Mouse (Mus musculus) limb, embryonic 11.5 days (tissue): ENCODE measurements around the gene Aqp2. TPM values are rescaled to one million over a fixed set of nuclear protein-coding genes. Genes with fewer than 3 reads are reported as not detected.
A peak's percentile ranks its signal among the peaks of the same experiment; 100 is the strongest.

Experiments
- ATAC-seq: fragments of 200-750 bp; cut with Nextera tagmentation; 2 replicates; pipeline ENCODE4 v1.8.0; 2017; ENCODE audit warnings: low read depth; ENCODE audit not compliant: insufficient number of reproducible peaks, low FRiP score, low TSS enrichment
- DNase-seq: peaks from one replicate; pipeline ENCODE4 v3.0.0-alpha.2; 2015; ENCODE audit warnings: low spot score
- H3K27ac ChIP-seq: fragments of 300-500 bp; sonication (generic); replicated peaks from 2 replicates; pipeline ENCODE4 v1.5.1; 2014; ENCODE audit warnings: low read depth, mild to moderate bottlenecking, low read length
- H3K27me3 ChIP-seq: fragments of 300-500 bp; sonication (generic); 2 replicates; pipeline ENCODE4 v1.6.1; 2014; ENCODE audit warnings: mild to moderate bottlenecking, low read length, mixed read lengths; ENCODE audit not compliant: control insufficient read depth, insufficient read depth
- H3K36me3 ChIP-seq: fragments of 300-500 bp; sonication (generic); 2 replicates; pipeline ENCODE4 v1.6.1; 2014; ENCODE audit warnings: mild to moderate bottlenecking, low read length, moderate library complexity, mixed read lengths; ENCODE audit not compliant: control insufficient read depth, insufficient read depth
- H3K4me1 ChIP-seq: fragments of 300-500 bp; sonication (generic); 2 replicates; pipeline ENCODE4 v1.6.1; 2014; ENCODE audit warnings: low read length, mixed read lengths; ENCODE audit not compliant: control insufficient read depth, insufficient read depth
- H3K4me2 ChIP-seq: fragments of 300-500 bp; sonication (generic); 2 replicates; pipeline ENCODE4 v1.6.1; 2014; ENCODE audit warnings: low read depth, mild to moderate bottlenecking, moderate library complexity; ENCODE audit not compliant: severe bottlenecking
- H3K4me3 ChIP-seq: fragments of 300-500 bp; sonication (generic); 2 replicates; pipeline ENCODE4 v1.5.1; 2014; ENCODE audit warnings: low read depth, low read length
- H3K9ac ChIP-seq: fragments of 300-500 bp; sonication (generic); 2 replicates; pipeline ENCODE4 v1.6.1; 2014; ENCODE audit warnings: mild to moderate bottlenecking, low read length
- H3K9me3 ChIP-seq: fragments of 300-500 bp; sonication (generic); 2 replicates; pipeline ENCODE4 v1.6.1; 2016; ENCODE audit warnings: low read length; ENCODE audit not compliant: control insufficient read depth
- WGBS: fragments of 180-500 bp; shearing (Covaris S2); extraction: QIAGEN DNeasy Blood & Tissue Kit; methylation state at CpG from one replicate; pipeline ENCODE4 v1.1.7; 2014; 5-methylcytosine and 5-hydroxymethylcytosine counted together
- polyA plus RNA-seq: library from polyadenylated mRNA; unstranded; fragments of >200 nt; fragmentation: Nextera tagmentation; extraction: Ambion mirVana; gene quantifications from 2 replicates; pipeline ENCODE4 v1.2.1, GENCODE M21; 2014

Gene Aqp2
- polyA plus RNA-seq, 1 experiment from 2014 or later = not detected

GRCm38 (mm10) chr15:99594951-99595350, 16.1 kb downstream of the Aqp2 start:
- Histone ChIP-seq H3K27ac (no peak overlapping the region), H3K27me3 (peaks cover 51% of the 10 kb centered on the region), H3K9ac (no peak overlapping the region), H3K9me3 (no peaks in the 10 kb centered on the region; the same call in 1 of the 2 replicates), H3K36me3 (no peaks in the 10 kb centered on the region), H3K4me1 (0 out of 2 replicates have a peak, but pooled peaks cover 5% of the 10 kb centered on the region), H3K4me2 (no peak overlapping the region), H3K4me3 (no peak overlapping the region)
- no peak for ATAC-seq
- no peak for DNase-seq
- WGBS = 84% methylated on average over 10 of the region's 10 CpGs

GRCm38 (mm10) chr15:99596056-99596687, 17.3 kb downstream of the Aqp2 start:
- H3K27me3 ChIP-seq = peaks cover 45% of the 10 kb centered on the region
- H3K4me1 ChIP-seq = no peaks in the 10 kb centered on the region
- H3K9ac ChIP-seq = no peak overlapping the region
- H3K36me3 ChIP-seq = no peaks in the 10 kb centered on the region
- ATAC-seq = peak; percentile 80
- no peaks in the 10 kb centered on the region; the same call in 1 of the 2 replicates for H3K9me3 ChIP-seq
- DNase-seq = peak; percentile 93
- WGBS = under 1% methylated on average over 7 of the region's 7 CpGs
- H3K4me3 ChIP-seq = no peak overlapping the region
- H3K4me2 ChIP-seq = no peak overlapping the region
- no peak overlapping the region for H3K27ac ChIP-seq

- H3K27ac ChIP-seq = no peak overlapping the region
- no peaks in the 10 kb centered on the region for H3K36me3 ChIP-seq
- no peaks in the 10 kb centered on the region; the same call in 1 of the 2 replicates for H3K9me3 ChIP-seq
- WGBS = 59% methylated on average over 7 of the region's 7 CpGs
- no peak overlapping the region for H3K9ac ChIP-seq
- H3K4me2 ChIP-seq = no peak overlapping the region
- peaks cover 40% of the 10 kb centered on the region for H3K27me3 ChIP-seq
- no peaks in the 10 kb centered on the region for H3K4me1 ChIP-seq
- H3K4me3 ChIP-seq = no peak overlapping the region
- ATAC-seq (no peak), DNase-seq (no peak)
These were observed 18.0 kb downstream of the Aqp2 start for GRCm38 (mm10) chr15:99596841-99597240.

- Histone ChIP-seq H3K4me2 (no peak overlapping the region), H3K36me3 (no peaks in the 10 kb centered on the region), H3K4me1 (peaks cover 3% of the 10 kb centered on the region; the same call in 1 of the 2 replicates), H3K27ac (no peak overlapping the region), H3K9me3 (no peaks in the 10 kb centered on the region; the same call in 1 of the 2 replicates), H3K4me3 (no peak overlapping the region), H3K9ac (no peak overlapping the region), H3K27me3 (peaks cover 35% of the 10 kb centered on the region)
- WGBS = 48% methylated on average over 8 of the region's 8 CpGs
- ATAC-seq (no peak), DNase-seq (no peak)
These were observed 18.7 kb downstream of the Aqp2 start for GRCm38 (mm10) chr15:99597596-99597995.

GRCm38 (mm10) chr15:99599245-99600070, 20.6 kb downstream of the Aqp2 start:
- Histone ChIP-seq H3K4me3 (no peak overlapping the region), H3K9me3 (no peaks in the 10 kb centered on the region; the same call in 1 of the 2 replicates), H3K27ac (no peak overlapping the region), H3K4me1 (peaks cover 3% of the 10 kb centered on the region; the same call in 1 of the 2 replicates), H3K27me3 (peaks cover 17% of the 10 kb centered on the region), H3K9ac (no peak overlapping the region), H3K36me3 (no peaks in the 10 kb centered on the region), H3K4me2 (no peak overlapping the region)
- no peak for ATAC-seq
- no peak for DNase-seq
- 65% methylated on average over 17 of the region's 17 CpGs for whole genome bisulfite sequencing

- no peak within 1 kb of the TSS for H3K9ac ChIP-seq
- H3K4me3 ChIP-seq = no peak within 1 kb of the TSS
These were observed 22.3 kb downstream of the Aqp2 start, which contains the start of gene Aqp6 for GRCm38 (mm10) chr15:99600986-99601822. Aqp6 (plus strand) TSS chr15:99601400.

GRCm38 (mm10) chr15:99601823-99602120, 22.9 kb downstream of the Aqp2 start:
- WGBS = 38% methylated on average over 5 of the region's 5 CpGs
- ATAC-seq = no peak
- Histone ChIP-seq H3K9ac (no peak overlapping the region), H3K9me3 (no peaks in the 10 kb centered on the region), H3K4me1 (peaks cover 3% of the 10 kb centered on the region; the same call in 1 of the 2 replicates), H3K27ac (no peak overlapping the region), H3K27me3 (peaks cover 11% of the 10 kb centered on the region), H3K4me2 (no peak overlapping the region), H3K4me3 (no peak overlapping the region), H3K36me3 (no peaks in the 10 kb centered on the region)
- no peak for DNase-seq

More at GRCm38 (mm10) chr15:99600986-99601822, 22.3 kb downstream of the Aqp2 start, which contains the start of gene Aqp6:
- H3K27ac ChIP-seq = no peak within 1 kb of the TSS
- DNase-seq = no peak
- H3K36me3 ChIP-seq = no peaks in the 10 kb centered on the region
- H3K27me3 ChIP-seq = peaks cover 11% of the 10 kb centered on the region
- no peak for ATAC-seq
- no peaks in the 10 kb centered on the region; the same call in 1 of the 2 replicates for H3K9me3 ChIP-seq
- peaks cover 3% of the 10 kb centered on the region; the same call in 1 of the 2 replicates for H3K4me1 ChIP-seq
- 61% methylated on average over 22 of the region's 22 CpGs for WGBS
- H3K4me2 ChIP-seq = no peak within 1 kb of the TSS
